Mouse (Mus musculus) urinary bladder, postnatal 4 days (tissue): ENCODE results near the gene Nudcd3.
"Not testable (repeated sequence)": the region's sequence is repeated elsewhere in the genome, so short reads cannot be mapped to it uniquely, and the experiment has no call there.

Experiments used
- DNase-seq, 2 experiments: peaks; one replicate each; pipeline ENCODE4 v3.0.0; 2021 to 2022; ENCODE audit warnings: low spot score in 2 of 2

Gene Nudcd3

DNA sequence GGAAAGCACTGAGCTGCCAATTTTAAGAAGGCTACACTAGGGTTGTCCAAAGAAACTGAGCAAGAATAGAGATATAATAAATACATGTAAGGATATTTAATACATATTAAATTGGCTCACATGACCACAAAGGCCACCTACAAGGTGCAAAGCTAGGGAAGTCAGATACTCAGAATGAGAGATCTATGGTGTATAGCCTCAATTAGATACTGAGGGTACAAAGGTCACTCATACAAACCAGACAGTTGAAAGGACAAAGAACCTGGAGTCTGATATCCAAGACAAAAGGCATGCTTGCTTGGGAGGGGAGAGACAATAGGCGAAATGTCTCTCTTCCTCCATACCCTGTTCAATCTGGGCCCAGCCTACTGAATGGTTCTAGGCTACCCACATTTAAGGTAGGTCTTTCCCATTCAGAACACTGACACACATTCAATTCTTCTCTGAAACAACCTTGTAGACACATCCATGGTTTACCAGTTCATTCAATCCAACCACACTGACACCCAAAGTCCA lies 76.6 kb downstream of the Nudcd3 start:
- DNase-seq, result no peak

DNA sequence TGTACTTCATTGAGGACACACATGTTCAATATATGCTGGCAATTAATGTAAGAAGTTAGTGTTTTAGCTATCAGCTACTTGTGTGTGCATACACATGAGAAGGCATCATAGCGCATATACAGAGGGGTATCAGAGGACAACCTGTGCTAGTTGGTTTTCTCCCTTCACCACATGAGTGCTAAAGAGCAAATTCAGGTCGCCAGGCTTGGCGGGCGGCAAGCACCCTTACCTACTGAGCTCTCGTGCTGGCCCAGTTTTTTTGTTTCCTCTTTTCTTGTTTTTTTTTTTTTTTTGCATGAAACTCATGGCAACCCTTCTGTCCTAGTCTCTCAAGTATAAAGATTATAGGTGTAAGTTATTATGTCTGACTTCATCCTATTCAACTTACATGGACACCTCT lies 77.6 kb downstream of the Nudcd3 start:
- DNase-seq, result no peak

DNA sequence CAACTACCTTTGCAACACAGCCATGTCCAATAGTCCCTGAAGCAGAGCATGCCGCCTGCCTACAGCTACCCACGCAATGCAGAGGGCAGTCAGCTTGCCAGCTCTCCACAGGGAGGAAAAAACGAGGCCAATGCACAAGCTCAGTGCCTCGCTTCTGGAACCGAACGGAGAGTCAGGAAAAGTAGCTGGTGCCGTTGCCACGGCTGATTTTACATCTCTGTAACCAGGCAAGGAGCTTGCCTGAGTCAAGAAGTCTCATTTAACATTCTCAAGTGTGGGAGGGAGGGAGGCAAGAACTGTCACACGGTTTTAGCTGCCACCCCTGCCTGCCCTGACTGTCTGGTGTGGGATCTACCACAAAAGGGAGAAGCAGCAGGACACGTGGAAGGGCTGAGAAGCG lies 79.6 kb downstream of the Nudcd3 start:
- no peak for DNase-seq

DNA sequence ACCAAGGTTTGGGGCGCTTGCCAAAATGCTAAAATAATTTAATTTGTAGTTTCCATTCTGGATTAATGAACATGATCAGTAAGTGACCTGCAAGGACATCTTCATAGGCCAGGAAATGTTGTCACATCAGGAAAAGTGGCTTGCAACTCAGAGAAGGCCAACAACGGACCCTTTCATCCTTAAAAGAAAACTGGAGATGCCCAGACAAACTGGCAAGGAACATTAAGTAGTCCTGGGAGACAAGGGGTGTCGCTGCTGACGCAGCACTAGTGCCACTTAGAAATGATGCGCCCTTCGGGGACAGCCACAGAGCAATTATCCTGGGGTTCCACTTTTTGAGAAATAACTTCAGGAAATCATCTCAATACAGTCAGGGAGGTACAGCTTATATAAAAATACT lies 80.2 kb downstream of the Nudcd3 start:
- DNase-seq, result no peak

DNA sequence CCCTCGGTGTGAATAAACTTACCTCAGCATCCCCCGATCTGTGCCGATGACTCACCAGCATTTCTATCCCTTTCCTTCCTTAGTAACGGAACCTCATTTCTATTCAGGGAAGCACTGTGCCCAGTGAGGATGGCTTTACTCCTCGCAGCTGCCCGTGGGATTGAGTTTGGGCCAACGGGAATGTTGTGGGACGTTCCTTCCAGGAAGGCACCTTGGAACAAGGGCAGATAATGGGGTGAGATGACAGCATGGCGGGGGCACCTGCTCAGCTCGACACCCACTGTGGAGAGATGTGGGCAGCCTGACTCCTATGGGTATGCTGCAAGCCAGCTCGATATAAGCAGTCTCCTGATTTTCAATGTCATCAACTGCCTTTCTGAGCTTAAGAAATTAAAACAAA lies 80.9 kb downstream of the Nudcd3 start:
- DNase-seq, result no peak

DNA sequence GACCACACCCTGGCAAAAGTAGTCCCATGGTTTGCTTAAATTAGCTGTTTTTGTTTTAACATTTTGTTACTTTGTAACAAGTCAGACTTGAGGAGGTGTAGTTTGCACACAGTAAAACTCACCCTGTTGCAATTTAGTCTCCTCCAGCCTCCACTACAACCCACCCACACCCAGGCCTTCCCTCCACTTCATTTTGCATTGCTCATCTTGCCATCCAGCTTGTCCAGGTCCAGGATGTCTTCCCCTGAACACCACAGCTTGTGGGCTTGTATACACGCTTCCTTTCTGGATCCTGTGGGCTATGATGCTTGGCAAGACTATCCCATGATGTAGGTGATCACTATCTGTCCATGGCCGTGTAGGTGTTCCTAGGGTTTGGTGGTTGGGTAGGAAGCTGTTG lies 82.3 kb downstream of the Nudcd3 start:
- no peak for DNase-seq

DNA sequence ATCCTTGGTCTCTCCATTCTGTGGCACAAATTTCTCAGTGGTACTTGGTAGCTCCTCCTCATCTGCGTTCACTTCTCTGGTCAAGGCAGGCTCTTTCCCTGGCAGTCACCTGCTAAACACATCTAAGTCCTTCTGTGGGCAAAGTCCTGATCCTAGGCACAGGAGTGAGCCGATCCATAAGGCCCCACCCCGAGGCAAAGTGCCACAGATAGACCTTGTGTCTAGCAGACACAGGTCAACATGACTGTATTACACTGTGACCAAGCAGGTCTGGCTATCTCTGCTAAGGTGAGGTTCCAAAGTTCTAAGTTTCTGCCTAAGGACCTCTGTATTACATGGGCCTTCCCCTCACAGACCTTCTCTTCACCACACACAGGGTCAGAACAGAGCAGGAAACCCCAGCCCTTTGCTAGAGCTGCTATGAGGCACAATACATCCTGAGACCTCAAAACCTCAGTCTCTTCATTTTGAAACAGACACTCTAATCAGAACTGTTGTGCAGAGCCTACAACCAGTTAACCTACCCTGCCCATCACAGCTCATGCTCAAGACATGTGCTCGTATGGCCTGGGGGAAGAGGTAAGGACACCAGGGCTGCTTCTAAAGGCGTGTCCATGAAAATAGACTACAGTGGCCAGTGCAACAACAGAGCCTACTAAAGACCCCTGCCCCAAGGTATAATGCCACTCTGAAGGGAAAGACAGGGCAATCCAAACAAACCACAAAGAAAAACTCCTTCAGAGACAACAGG lies 88.3 kb downstream of the Nudcd3 start:
- no peak for DNase-seq

DNA sequence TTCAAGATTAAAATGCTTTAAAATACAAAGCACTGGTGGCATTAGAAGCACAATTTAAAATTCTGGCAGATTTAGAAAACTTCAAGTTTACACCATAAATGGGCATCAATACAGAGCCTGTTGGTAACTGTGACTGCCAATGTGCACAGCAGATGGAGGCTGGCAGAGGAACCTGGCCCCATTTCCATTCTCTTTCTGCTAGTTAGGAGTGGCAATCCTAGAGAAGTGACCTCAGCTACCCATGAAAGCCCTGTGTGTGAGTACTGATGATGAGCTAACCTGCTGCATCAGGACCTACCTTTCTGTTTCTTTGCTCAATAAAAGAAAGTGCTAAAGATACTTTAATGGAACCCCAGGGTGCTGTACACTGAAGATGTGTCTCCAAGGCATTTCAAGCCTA lies 90.2 kb downstream of the Nudcd3 start:
- DNase-seq, result no peak

DNA sequence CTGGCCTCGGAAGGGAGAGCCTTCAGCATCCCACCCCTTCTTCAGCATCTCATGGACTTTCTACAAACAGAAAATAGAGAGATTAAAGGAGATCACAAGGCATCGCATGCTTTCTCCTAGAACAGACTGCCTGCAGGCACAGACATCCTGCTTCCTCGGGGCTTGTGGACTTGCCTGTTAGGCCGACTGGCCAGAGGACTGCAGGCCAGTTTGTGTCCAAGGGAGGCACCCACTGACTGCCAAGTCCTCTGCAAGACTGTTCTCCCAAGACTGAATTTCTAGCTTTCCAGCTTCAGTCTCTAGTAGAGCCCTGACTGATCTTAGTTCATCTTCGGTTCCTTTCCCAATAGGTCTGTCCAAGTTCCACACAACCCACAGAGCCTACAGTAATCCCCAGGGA lies 91.9 kb downstream of the Nudcd3 start:
- DNase-seq, result no peak

DNA sequence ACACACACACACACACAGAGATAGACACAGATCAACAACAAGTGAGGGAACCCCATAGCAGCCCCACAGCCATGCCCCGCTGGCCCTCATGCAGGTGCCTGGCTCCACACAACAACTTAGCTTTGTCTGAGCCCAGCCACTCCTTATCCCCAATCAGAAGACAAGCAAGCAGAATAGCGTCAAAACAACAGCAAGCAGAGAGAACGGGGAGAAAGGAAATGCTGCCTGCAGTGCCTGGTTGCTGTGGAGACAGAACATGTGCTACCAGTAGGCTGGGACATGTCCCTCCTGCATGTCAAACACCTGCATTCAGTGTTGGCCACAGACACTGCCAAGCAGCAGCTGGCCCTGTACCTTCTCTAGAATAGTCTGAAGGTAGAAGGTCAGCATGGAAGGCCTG lies 92.5 kb downstream of the Nudcd3 start:
- no peak for DNase-seq

DNA sequence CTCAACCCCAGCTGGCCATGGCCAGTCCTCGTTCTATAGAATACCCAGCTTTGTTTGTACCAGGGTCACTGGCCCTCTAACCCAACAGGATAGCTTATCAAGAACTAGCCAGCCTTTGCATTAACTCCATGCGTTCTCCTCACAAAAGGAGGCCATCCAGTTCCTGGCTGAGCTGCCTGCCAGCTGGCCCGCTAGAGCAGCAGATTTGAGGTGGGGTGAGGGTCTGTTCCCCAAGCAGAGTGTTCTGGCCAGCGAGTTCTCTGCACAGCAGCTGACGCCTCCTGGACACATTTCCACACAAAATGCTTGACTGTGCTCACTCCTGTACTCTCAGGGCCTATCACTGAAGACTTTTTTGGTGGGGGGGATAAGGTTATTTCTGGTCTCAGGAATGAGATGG lies 95.5 kb downstream of the Nudcd3 start:
- no peak for DNase-seq

DNA sequence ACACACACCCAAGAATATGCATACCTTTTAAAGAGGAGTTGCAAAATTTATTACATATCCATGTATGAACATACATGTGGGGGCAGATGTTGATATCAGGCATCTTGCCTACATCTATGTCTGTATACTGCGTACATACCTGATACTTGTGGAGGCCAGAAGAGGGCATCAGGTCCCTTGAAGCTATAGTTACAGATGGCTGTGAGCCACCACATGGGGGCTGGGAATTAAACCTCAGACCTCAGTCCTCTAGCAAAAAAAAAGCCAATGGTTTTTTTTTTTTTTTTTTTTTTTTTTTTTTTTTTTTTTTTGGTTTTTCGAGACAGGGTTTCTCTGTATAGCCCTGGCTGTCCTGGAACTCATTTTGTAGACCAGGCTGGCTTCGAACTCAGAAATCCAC lies 103.6 kb downstream of the Nudcd3 start:
- DNase-seq, result not testable (repeated sequence)

DNA sequence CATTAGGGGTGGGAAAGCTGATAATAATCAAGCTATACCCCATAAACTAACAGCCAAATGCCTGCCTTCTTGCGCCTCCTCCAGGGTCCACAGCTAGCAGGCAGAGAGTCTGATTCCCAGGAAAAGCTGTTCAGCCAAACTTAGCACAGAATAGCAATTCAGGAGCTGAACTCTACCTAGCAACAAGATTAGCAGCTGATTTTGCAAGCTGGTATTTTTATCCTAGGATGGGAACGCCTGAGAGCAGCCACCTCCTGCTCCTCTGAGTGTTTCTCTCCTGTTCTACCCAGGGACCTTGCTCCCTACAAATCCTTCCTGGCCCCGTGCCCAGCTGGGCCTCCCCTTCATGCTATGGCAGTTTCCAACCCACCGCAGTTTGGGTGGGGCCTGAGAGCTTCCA lies 113.2 kb downstream of the Nudcd3 start:
- no peak for DNase-seq

DNA sequence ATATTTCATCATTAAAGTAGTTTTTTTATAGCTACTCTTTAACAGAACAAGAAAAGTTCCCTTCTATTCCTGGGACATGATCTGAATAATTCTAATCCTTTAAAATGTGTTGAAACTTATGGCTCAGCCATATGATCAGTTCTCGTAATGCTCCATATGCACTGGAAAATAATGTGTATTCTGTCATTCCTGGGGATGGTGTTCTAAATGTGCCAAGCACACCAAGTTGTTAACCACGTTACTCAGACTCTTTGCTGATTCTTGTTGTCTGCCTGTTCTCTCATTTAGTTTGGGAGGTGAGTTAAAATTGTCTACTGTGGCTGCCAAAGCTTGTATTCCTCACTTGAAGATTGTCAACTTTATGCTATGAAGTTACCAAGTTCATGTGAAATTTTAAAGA lies 121.5 kb downstream of the Nudcd3 start:
- DNase-seq, result no peak

DNA sequence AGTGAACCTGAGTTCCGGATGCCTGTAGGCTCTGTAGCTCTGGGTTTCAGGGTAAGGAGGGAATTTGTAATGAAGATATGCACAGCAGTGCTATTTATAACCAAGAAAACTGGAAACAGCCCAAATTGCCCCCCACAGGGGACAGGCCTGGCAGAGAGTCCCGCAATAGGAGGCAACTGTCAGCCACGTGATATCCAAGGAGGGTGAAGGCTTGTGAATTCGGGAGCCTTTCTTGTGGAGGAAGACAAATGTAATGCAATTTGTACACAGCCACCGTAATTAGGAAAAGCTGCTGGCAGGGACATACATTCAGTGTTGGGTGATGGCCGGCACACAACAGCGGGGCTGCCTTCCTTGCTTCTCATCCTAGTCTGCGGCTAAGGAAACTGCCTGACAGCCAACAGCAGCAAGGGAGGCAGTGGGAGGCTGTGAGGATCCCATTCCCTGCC lies 124.6 kb downstream of the Nudcd3 start:
- DNase-seq, result no peak

DNA sequence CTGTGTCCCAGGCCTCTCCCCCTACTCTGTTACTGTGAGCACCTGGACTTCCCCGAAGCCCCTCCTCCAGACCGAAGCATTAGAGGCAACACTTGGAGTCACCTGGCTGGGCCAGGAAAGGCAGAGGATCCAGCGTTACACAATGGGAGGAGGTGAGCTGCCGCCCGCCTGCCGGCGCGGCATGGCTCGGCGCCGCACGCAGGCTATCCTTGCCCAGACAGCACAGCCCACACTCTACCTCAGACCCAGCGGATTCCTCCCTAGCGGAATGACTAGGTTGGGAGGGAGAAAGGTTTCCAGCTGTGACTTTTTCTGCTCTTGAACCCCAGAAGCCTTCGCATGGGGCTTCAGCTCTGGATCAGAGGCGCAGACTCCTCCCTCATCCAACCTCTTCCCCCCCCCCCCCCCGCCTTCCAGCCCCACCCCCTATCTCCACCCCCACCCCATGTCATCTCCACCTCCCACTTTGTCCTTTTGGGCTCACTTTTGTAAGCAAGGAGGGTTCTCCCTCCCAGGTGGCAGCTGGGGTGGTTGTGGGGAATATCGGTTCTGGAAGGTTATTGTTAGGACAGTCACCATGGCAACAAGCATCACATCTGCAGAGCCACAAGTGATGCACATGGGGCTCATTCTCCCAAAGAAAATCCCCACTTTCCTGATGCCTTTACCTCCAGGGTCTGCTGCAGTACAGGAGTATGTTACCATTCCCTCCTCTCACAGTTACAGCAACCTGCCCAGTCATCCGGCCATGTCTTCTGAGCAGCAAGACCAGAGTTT lies 131.8 kb downstream of the Nudcd3 start:
- DNase-seq, result no peak

DNA sequence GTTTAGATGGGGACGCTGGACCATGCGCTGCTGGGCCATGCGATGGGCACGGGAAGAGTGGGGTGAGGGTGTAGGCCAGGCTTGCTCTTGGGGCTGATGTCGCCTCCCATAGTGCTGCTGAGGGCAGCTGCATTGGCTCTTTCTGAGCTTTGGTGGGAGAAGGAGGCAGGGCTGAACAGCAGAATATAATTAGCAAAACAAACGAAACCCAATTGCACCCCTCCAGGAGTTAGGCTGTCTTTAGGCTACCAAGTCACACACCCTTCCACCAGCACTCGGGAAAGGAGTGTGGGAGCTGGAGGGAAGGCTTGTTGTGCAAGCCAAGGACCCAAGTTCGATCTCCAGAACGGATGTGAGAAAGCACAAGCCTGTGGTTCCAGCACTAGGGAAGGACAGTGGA lies 133.1 kb downstream of the Nudcd3 start:
- no peak for DNase-seq

DNA sequence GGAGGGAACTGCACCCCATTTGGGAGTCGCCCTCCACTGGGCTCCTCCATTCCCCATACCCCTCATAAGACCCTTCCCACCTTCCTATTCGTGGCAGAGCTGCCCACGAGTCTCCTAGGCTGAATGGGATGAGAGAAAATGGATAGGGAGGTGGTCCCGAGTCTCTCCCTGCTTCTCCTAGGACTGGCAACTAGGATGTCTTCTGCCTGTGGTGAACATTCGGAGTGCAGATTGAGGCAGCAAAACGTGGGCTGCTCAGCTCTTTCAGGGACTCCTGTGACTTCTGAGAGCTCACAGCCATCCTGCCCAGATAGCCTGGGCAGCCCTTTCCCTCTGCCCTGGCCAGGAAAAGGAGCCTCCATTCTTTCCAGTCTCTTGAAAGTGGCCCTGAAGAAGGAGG lies 134.0 kb downstream of the Nudcd3 start, which contains the start of gene Camk2b:
Gene Camk2b, minus strand, starts transcription at position 187 of the 400 bp plus-strand sequence.
- DNase-seq, result no peak

DNA sequence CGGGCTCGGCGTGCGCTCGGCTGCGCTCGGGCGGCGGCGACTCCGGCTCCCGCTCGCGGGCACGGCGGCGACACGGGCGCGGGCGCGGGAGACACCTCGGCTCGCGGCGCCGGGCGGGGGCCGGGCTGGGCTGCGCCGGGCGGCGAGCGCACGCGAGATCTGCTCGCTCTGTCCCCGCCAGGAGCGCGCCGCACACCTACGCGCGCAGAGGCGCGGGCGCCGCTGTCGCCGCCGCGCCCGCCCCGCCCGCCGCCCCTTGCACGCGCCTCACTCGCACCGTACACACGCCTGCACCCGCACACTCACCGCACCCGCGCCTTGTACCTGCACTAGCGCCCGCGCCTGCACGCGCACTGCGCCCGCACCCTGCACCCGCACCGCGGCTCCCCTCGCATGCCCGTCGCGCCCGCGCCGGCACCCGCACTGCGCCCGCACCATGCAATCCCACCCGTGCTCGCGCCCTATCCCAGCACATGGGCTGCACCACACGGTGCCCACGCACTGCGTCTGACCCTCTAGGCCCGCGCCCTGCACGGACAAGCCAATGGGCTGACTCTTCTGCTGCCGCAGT lies 134.6 kb downstream of the Nudcd3 start:
- DNase-seq, result no peak

DNA sequence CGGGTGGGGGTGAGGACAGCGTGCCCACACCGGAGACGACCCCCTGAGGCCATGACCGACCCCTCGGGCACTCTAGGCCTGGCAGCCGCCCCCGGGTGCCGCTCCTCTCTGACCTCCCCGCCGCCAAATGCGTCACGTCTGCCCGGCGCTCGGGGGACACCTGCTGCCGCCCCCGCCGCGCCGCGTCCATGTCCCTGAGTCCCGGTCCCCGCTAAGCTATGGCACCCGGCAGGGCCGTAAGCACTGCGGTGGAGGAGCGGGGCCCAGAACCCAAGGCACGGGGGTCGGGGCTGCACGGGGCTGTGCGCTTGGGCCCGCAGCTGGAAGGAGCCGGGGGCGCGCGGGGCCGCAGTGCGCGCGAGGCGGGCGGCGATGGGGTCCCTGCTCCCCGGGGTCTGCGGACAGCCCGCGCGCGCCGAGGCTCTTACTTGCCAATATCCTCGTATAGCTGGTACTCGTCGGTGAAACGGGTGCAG lies 135.1 kb downstream of the Nudcd3 start:
- no peak for DNase-seq

DNA sequence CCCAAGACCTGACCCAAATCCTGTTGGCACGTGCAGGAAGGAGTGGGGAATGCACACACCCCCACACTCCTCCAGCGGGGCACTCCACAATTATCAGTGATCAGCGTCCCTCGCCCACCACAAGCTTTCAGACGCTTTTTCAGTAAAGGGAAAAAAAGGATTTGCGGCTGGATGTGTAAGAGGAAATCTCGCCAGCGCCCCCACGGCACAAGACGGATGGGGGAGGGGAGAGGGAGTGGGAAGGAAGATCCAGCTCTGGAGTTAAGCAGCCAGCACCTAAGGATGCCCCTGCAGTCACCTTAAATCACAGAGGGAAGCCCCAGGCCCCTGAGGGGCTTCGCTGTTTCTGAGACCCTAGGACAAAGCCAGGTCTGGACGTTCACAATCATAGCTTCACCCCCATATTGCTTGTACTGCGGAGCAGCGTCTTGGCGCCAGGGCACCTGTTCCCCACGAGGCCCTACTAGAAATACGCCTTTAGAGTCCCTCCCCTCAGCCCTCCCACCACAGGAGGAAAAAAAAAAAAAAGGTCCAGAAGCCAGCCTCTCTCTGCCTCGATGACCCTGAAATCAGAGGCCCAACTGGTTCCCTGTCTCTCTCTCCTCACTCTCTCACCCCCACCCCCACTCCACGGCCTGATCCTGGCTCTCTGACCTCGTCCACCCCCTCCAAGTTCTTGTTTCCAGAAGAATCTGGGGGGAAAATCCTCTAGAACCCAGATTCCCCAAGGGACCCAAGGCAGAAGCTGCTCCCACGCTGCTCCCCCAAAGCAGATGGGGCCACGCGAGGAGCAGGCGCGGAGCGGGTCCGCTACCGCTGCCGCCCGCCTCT lies 135.8 kb downstream of the Nudcd3 start:
- no peak for DNase-seq
